Mouse (Mus musculus) limb, embryonic 14.5 days (tissue): ENCODE data around the gene Rtp2. TPM values are rescaled to one million over a fixed set of nuclear protein-coding genes. Genes with fewer than 3 reads are reported as not detected.

ENCODE experiments used
- ATAC-seq: fragments of 200-750 bp; cut with Nextera tagmentation; 2 replicates; pipeline ENCODE4 v1.8.0; 2017; ENCODE audit warnings: low read depth, moderate number of reproducible peaks, moderate TSS enrichment; ENCODE audit not compliant: low FRiP score
- DNase-seq: peaks from one replicate; pipeline ENCODE4 v3.0.0-alpha.2; 2015; ENCODE audit warnings: low spot score
- H3K27ac ChIP-seq: fragments of 300-500 bp; sonication (generic); replicated peaks from 2 replicates; pipeline ENCODE4 v1.5.1; 2014; ENCODE audit warnings: low read depth, mild to moderate bottlenecking, low read length, moderate library complexity, mixed read lengths
- H3K27me3 ChIP-seq: fragments of 300-500 bp; sonication (generic); 2 replicates; pipeline ENCODE4 v1.6.1; 2014; ENCODE audit warnings: low read length, mixed read lengths; ENCODE audit not compliant: control insufficient read depth, insufficient read depth
- H3K36me3 ChIP-seq: fragments of 300-500 bp; sonication (generic); 2 replicates; pipeline ENCODE4 v1.6.1; 2014; ENCODE audit warnings: mild to moderate bottlenecking, low read length, moderate library complexity, mixed read lengths; ENCODE audit not compliant: control insufficient read depth, insufficient read depth
- H3K4me1 ChIP-seq: fragments of 300-500 bp; sonication (generic); 2 replicates; pipeline ENCODE4 v1.6.1; 2014; ENCODE audit warnings: antibody characterized with exemption, low read length, mixed read lengths; ENCODE audit not compliant: control insufficient read depth, insufficient read depth
- H3K4me2 ChIP-seq: fragments of 300-500 bp; sonication (generic); replicated peaks from 2 replicates; pipeline ENCODE4 v1.6.1; 2014; ENCODE audit warnings: low read depth, mild to moderate bottlenecking, low read length, moderate library complexity; ENCODE audit not compliant: severe bottlenecking
- H3K4me3 ChIP-seq: fragments of 300-500 bp; sonication (generic); replicated peaks from 2 replicates; pipeline ENCODE4 v1.5.1; 2014; ENCODE audit warnings: low read length
- H3K9ac ChIP-seq: fragments of 300-500 bp; sonication (generic); 2 replicates; pipeline ENCODE4 v1.6.1; 2014; ENCODE audit warnings: mild to moderate bottlenecking, low read depth, low read length, moderate library complexity; ENCODE audit not compliant: severe bottlenecking
- H3K9me3 ChIP-seq: fragments of 300-500 bp; sonication (generic); 2 replicates; pipeline ENCODE4 v1.6.1; 2016; ENCODE audit warnings: low read length; ENCODE audit not compliant: control insufficient read depth
- POLR2A ChIP-seq: fragments of 200-500 bp; IDR thresholded peaks from 2 replicates; pipeline ENCODE4 v1.8.0; 2012; ENCODE audit warnings: inconsistent platforms, mild to moderate bottlenecking, moderate library complexity, borderline replicate concordance; ENCODE audit not compliant: insufficient read depth, insufficient read length; ENCODE audit errors: extremely low read depth
- WGBS: fragments of 180-500 bp; shearing (Covaris S2); extraction: QIAGEN DNeasy Blood & Tissue Kit; methylation state at CpG from one replicate; pipeline ENCODE4 v1.1.7; 2014; 5-methylcytosine and 5-hydroxymethylcytosine counted together
- polyA plus RNA-seq, 2 experiments: library from polyadenylated mRNA; depleted of rRNA in 1 of 2; stranded (reverse) in 1 of 2; unstranded in 1 of 2; fragments of >200 nt; fragmentation: Nextera tagmentation in 1 of 2; extraction: Ambion mirVana in 1 of 2; gene quantifications; 2 replicates each; pipeline versions ENCODE4 v1.2.1 to v1.2.3; 2012 to 2014

Rtp2 gene
- polyA plus RNA-seq, 2 experiments = not detected

- no peaks in the 10 kb centered on the region for H3K9me3 ChIP-seq
- H3K36me3 ChIP-seq = no peaks in the 10 kb centered on the region
- H3K4me3 ChIP-seq = 0 out of 2 replicates have a peak overlapping the region, but pooled peaks have one; percentile 0
- H3K9ac ChIP-seq = no peak overlapping the region
- ATAC-seq = 0 out of 2 replicates have a peak, but pooled peaks have one; percentile 34
- DNase-seq = peak; percentile 91
- no peak overlapping the region for H3K27ac ChIP-seq
- H3K4me2 ChIP-seq = peak overlapping the region; percentile 43
- no peaks in the 10 kb centered on the region for H3K27me3 ChIP-seq
- TF ChIP-seq POLR2A = no peak
- H3K4me1 ChIP-seq = 0 out of 2 replicates have a peak, but pooled peaks cover 8% of the 10 kb centered on the region
- WGBS = 7% methylated on average over 12 of the region's 12 CpGs
Observed at GRCm38 (mm10) chr16:23898840-23899239, 33.4 kb downstream of the Rtp2 start.

GRCm38 (mm10) chr16:23897984-23898586 is 34.1 kb downstream of the Rtp2 start:
- TF ChIP-seq POLR2A = no peak
- peak; percentile 79 for DNase-seq
- H3K27ac ChIP-seq = no peak overlapping the region
- H3K4me2 ChIP-seq = peak overlapping the region; percentile 43
- no peaks in the 10 kb centered on the region for H3K27me3 ChIP-seq
- no peak for ATAC-seq
- no peaks in the 10 kb centered on the region for H3K9me3 ChIP-seq
- H3K9ac ChIP-seq = peak overlapping the region; percentile 18; the same call in 1 of the 2 replicates
- 8% methylated on average over 15 of the region's 15 CpGs for WGBS
- 0 out of 2 replicates have a peak, but pooled peaks cover 8% of the 10 kb centered on the region for H3K4me1 ChIP-seq
- H3K4me3 ChIP-seq = peak overlapping the region; percentile 13
- H3K36me3 ChIP-seq = no peaks in the 10 kb centered on the region

- ATAC-seq = no peak
- TF ChIP-seq POLR2A = no peak
- H3K9me3 ChIP-seq = no peaks in the 10 kb centered on the region
- DNase-seq = no peak
- H3K4me2 ChIP-seq = no peak overlapping the region
- no peak overlapping the region for H3K27ac ChIP-seq
- H3K36me3 ChIP-seq = no peaks in the 10 kb centered on the region
- H3K4me3 ChIP-seq = no peak overlapping the region
- H3K27me3 ChIP-seq = no peaks in the 10 kb centered on the region
- WGBS = 67% methylated on average over 5 of the region's 5 CpGs
- 0 out of 2 replicates have a peak, but pooled peaks cover 8% of the 10 kb centered on the region for H3K4me1 ChIP-seq
- no peak overlapping the region for H3K9ac ChIP-seq
Observed at GRCm38 (mm10) chr16:23897486-23897885, 34.7 kb downstream of the Rtp2 start.

DNA sequence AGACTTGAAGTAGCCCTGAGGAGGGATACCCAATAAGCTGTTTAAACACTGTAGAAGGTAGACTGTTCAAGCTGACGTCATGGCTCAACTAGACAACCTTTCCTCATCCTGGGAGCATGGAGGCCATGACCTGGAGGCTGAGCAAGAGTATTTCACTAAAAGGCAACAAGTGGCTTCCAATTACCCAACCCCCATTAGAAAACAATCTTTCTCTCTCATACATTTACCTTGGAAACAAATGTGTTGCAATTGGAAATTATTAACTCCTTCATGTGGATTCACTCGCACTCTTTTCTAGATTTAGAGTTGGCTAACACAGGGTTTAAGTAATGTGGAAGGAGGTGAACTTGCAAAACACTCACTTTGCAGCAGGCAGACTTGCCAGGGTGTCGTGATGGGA is 37.1 kb downstream of the Rtp2 start:
- Histone ChIP-seq H3K27ac (no peak overlapping the region), H3K4me3 (no peak overlapping the region), H3K4me2 (no peak overlapping the region), H3K9me3 (no peaks in the 10 kb centered on the region), H3K36me3 (no peaks in the 10 kb centered on the region), H3K4me1 (0 out of 2 replicates have a peak, but pooled peaks cover 8% of the 10 kb centered on the region), H3K9ac (no peak overlapping the region), H3K27me3 (peaks cover 13% of the 10 kb centered on the region)
- 83% methylated on average over 3 of the region's 3 CpGs for WGBS
- ATAC-seq = no peak
- no peak for TF ChIP-seq POLR2A
- no peak for DNase-seq

- Histone ChIP-seq H3K36me3 (no peaks in the 10 kb centered on the region), H3K9ac (no peak within 1 kb of the TSS), H3K4me1 (no peaks in the 10 kb centered on the region), H3K27me3 (peaks cover 13% of the 10 kb centered on the region), H3K27ac (no peak within 1 kb of the TSS), H3K4me2 (no peak within 1 kb of the TSS), H3K4me3 (no peak within 1 kb of the TSS), H3K9me3 (no peaks in the 10 kb centered on the region)
- no peak for TF ChIP-seq POLR2A
- ATAC-seq (no peak), DNase-seq (no peak)
- WGBS = 5% methylated on average over 26 of the region's 26 CpGs
Observed at GRCm38 (mm10) chr16:23890636-23891035, 41.6 kb downstream of the Rtp2 start, which contains the start of gene Sst. Gene Sst (minus strand): TSS chr16:23890958.
